Mouse (Mus musculus): Measurements from ENCODE around the gene 6430548M08Rik. TPM values are rescaled to one million over a fixed set of nuclear protein-coding genes. Genes with fewer than 3 reads are reported as not detected.
A peak's percentile ranks its signal among the peaks of the same experiment; 100 is the strongest.

Gene 6430548M08Rik
- polyA plus RNA-seq, 1 experiment from 2014 or later: 17.2 TPM

DNA sequence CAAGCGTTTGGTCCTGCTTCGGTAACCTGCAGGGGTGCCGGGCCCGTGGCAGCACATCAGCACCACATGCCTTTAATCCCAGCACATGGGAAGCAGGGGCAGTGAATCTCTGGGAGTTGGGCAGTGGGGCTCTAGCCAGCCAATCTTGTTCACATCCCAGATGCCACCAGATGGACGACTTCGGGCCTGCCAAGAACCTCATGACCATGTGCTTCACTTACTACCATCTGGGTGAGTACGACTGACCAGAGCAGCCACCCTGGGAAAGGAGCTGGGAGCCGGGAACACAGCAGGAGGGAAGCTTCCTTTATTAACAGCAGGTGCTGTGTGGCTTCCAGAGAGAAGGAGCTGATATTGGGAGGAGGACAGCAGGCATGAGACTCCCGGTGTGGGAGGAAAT lies 37.2 kb downstream of the 6430548M08Rik start:
- WGBS: 62% methylated on average over 9 of the region's 9 CpGs
- H3K4me3 ChIP-seq: no peak overlapping the region
- H3K9me3 ChIP-seq (replicated peaks): no peaks in the 10 kb centered on the region
- no peak for ATAC-seq (ENCODE audit: low FRiP score)
- H3K27me3 ChIP-seq: no peaks in the 10 kb centered on the region
- H3K27ac ChIP-seq: no peak overlapping the region
- H3K4me2 ChIP-seq (replicated peaks): no peak overlapping the region
- H3K4me1 ChIP-seq: peaks cover 14% of the 10 kb centered on the region
- 0 out of 2 replicates have a peak, but pooled peaks cover 10% of the 10 kb centered on the region for H3K36me3 ChIP-seq
- no peak overlapping the region for H3K9ac ChIP-seq

DNA sequence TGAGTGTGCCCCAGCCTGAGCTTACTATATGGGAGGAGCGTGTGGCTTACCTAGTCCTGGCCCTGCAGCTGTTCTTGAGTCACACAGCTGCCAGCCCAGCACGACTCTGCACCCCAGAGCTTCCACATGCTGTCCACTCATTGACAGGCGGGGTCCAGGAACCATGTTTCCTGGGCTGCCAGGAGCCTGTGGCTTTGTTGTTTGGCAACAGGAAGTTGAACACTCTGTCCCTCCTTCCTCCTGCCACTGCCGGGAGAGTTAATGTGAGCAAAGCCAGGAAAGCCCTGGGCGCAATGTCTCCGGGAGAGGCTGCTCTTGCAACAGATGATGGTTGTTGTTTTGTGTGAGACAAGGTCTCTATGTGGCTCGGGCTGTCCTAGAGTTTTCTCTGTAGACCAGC lies 38.7 kb downstream of the 6430548M08Rik start:
- no peak overlapping the region for H3K9ac ChIP-seq
- H3K4me3 ChIP-seq: no peak overlapping the region
- ATAC-seq (ENCODE audit: low FRiP score): no peak
- no peaks in the 10 kb centered on the region for H3K27me3 ChIP-seq
- H3K4me2 ChIP-seq (replicated peaks): no peak overlapping the region
- 0 out of 2 replicates have a peak, but pooled peaks cover 6% of the 10 kb centered on the region for H3K36me3 ChIP-seq
- H3K9me3 ChIP-seq (replicated peaks): no peaks in the 10 kb centered on the region
- 66% methylated on average over 7 of the region's 7 CpGs for WGBS
- H3K4me1 ChIP-seq: peaks cover 18% of the 10 kb centered on the region
- no peak overlapping the region for H3K27ac ChIP-seq

GRCm38 (mm10) chr8:120160366-120160765 lies 46.4 kb downstream of the 6430548M08Rik start:
- Histone ChIP-seq H3K9me3 (replicated peaks) (no peaks in the 10 kb centered on the region), H3K27ac (no peak overlapping the region), H3K4me2 (replicated peaks) (no peak overlapping the region), H3K36me3 (0 out of 2 replicates have a peak, but pooled peaks cover 5% of the 10 kb centered on the region), H3K4me1 (peaks cover 30% of the 10 kb centered on the region), H3K27me3 (no peaks in the 10 kb centered on the region), H3K4me3 (no peak overlapping the region), H3K9ac (no peak overlapping the region; the same call in 1 of the 2 replicates)
- ATAC-seq (ENCODE audit: low FRiP score): no peak
- WGBS: 78% methylated on average over 8 of the region's 8 CpGs

DNA sequence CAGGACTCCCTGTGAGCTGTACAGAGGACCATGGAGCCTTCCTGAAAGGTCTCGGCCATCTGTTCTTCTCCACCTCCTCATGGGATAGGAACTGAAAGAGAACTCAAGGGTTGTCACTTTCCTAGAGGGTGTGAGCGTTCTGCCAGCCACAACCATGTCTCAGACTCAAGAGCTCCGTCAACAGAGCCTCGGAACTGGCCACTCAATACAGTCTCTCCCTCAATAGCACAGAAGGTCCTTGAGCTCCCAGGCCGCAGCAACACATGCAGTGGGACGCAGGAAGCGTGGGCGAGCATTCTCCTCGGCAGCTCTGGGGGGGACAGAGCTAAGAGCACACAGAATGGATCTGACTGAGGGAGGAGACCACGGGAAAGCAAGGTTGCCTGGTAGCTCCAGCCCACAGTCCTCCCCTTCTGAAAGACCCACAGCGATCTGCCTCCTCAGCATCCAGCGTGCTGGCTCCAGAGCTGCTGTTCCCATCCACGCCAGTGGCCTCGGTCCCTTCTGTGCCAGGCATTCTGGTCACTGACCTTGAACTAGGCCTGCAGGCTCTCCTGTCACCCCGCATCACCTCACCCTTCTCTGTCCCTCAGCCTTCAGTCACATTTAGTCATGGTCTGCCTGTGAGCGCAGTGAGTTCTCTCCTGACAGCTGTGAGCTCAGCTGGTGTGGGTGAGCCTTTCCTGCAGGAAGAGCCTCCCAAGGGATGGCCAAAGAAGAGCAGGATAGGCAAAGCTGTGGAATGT lies 47.9 kb downstream of the 6430548M08Rik start:
- WGBS: 74% methylated on average over 16 of the region's 16 CpGs
- H3K4me2 ChIP-seq (replicated peaks): no peak overlapping the region
- 0 out of 2 replicates have a peak, but pooled peaks cover 5% of the 10 kb centered on the region for H3K36me3 ChIP-seq
- no peak overlapping the region for H3K4me3 ChIP-seq
- no peak for ATAC-seq (ENCODE audit: low FRiP score)
- H3K9me3 ChIP-seq (replicated peaks): no peaks in the 10 kb centered on the region
- H3K27ac ChIP-seq: no peak overlapping the region
- H3K27me3 ChIP-seq: no peaks in the 10 kb centered on the region
- H3K4me1 ChIP-seq: peaks cover 25% of the 10 kb centered on the region
- no peak overlapping the region for H3K9ac ChIP-seq

GRCm38 (mm10) chr8:120162404-120162752 lies 48.4 kb downstream of the 6430548M08Rik start:
- 0 out of 2 replicates have a peak, but pooled peaks cover 5% of the 10 kb centered on the region for H3K36me3 ChIP-seq
- H3K4me1 ChIP-seq: peaks cover 25% of the 10 kb centered on the region
- no peak for ATAC-seq (ENCODE audit: low FRiP score)
- no peak overlapping the region for H3K9ac ChIP-seq
- WGBS: 85% methylated on average over 5 of the region's 5 CpGs
- no peaks in the 10 kb centered on the region for H3K27me3 ChIP-seq
- H3K27ac ChIP-seq: no peak overlapping the region
- no peaks in the 10 kb centered on the region for H3K9me3 ChIP-seq (replicated peaks)
- no peak overlapping the region for H3K4me2 ChIP-seq (replicated peaks)
- H3K4me3 ChIP-seq: no peak overlapping the region

DNA sequence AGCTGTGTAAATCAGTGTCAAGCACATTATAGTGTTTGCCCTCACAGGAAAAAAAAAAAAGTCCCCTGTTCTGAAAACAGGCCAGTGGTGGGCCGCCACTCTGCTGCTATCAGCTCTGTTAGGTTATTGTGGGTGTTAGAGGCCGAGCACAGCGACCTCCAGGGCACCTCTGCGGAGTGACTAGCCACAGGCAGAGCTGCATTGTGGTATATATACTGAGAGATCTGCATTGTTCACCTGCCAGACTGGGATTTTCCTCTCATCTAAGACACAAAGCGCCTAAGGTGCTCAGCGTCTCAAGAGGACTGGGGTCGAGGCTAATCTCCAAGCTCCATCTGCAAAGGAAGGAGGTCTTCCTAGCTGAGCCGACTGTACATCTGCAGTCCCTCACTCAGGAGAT lies 49.4 kb downstream of the 6430548M08Rik start:
- ATAC-seq (ENCODE audit: low FRiP score): no peak
- peaks cover 7% of the 10 kb centered on the region for H3K27me3 ChIP-seq
- 0 out of 2 replicates have a peak, but pooled peaks cover 5% of the 10 kb centered on the region for H3K36me3 ChIP-seq
- H3K27ac ChIP-seq: no peak overlapping the region
- no peak overlapping the region for H3K4me3 ChIP-seq
- no peaks in the 10 kb centered on the region for H3K9me3 ChIP-seq (replicated peaks)
- peaks cover 32% of the 10 kb centered on the region for H3K4me1 ChIP-seq
- no peak overlapping the region for H3K9ac ChIP-seq
- WGBS: 75% methylated on average over 8 of the region's 8 CpGs
- H3K4me2 ChIP-seq (replicated peaks): no peak overlapping the region

- ATAC-seq (ENCODE audit: low FRiP score): no peak
- Histone ChIP-seq H3K4me1 (peaks cover 32% of the 10 kb centered on the region), H3K4me2 (replicated peaks) (no peak overlapping the region), H3K27me3 (peaks cover 13% of the 10 kb centered on the region), H3K36me3 (0 out of 2 replicates have a peak, but pooled peaks cover 5% of the 10 kb centered on the region), H3K27ac (no peak overlapping the region), H3K9ac (no peak overlapping the region), H3K4me3 (no peak overlapping the region), H3K9me3 (replicated peaks) (no peaks in the 10 kb centered on the region)
- 71% methylated on average over 5 of the region's 5 CpGs for WGBS
Measured at GRCm38 (mm10) chr8:120164026-120164425, 50.1 kb downstream of the 6430548M08Rik start.

- ATAC-seq (ENCODE audit: low FRiP score): no peak
- Histone ChIP-seq H3K4me2 (replicated peaks) (no peak overlapping the region), H3K36me3 (no peaks in the 10 kb centered on the region), H3K9ac (no peak overlapping the region), H3K4me1 (peaks cover 17% of the 10 kb centered on the region), H3K27ac (no peak overlapping the region), H3K9me3 (replicated peaks) (no peaks in the 10 kb centered on the region), H3K4me3 (no peak overlapping the region), H3K27me3 (peaks cover 26% of the 10 kb centered on the region)
- WGBS: 89% methylated on average over 8 of the region's 8 CpGs
Measured at GRCm38 (mm10) chr8:120167136-120167535, 53.2 kb downstream of the 6430548M08Rik start.

GRCm38 (mm10) chr8:120167821-120168220 lies 53.9 kb downstream of the 6430548M08Rik start:
- Histone ChIP-seq H3K36me3 (no peaks in the 10 kb centered on the region), H3K4me2 (replicated peaks) (0 out of 2 replicates have a peak overlapping the region, but pooled peaks have one; percentile 1), H3K27ac (no peak overlapping the region), H3K4me3 (no peak overlapping the region), H3K27me3 (peaks cover 26% of the 10 kb centered on the region), H3K4me1 (peaks cover 14% of the 10 kb centered on the region), H3K9me3 (replicated peaks) (no peaks in the 10 kb centered on the region), H3K9ac (no peak overlapping the region)
- no peak for ATAC-seq (ENCODE audit: low FRiP score)
- 32% methylated on average over 5 of the region's 5 CpGs for WGBS

GRCm38 (mm10) chr8:120169119-120169518 lies 55.2 kb downstream of the 6430548M08Rik start:
- no peaks in the 10 kb centered on the region for H3K36me3 ChIP-seq
- H3K27me3 ChIP-seq: peaks cover 33% of the 10 kb centered on the region
- H3K9me3 ChIP-seq (replicated peaks): no peaks in the 10 kb centered on the region
- no peak for ATAC-seq (ENCODE audit: low FRiP score)
- H3K9ac ChIP-seq: no peak overlapping the region
- H3K4me2 ChIP-seq (replicated peaks): no peak overlapping the region
- WGBS: 46% methylated on average over 8 of the region's 8 CpGs
- H3K27ac ChIP-seq: no peak overlapping the region
- H3K4me3 ChIP-seq: no peak overlapping the region
- peaks cover 13% of the 10 kb centered on the region for H3K4me1 ChIP-seq

DNA sequence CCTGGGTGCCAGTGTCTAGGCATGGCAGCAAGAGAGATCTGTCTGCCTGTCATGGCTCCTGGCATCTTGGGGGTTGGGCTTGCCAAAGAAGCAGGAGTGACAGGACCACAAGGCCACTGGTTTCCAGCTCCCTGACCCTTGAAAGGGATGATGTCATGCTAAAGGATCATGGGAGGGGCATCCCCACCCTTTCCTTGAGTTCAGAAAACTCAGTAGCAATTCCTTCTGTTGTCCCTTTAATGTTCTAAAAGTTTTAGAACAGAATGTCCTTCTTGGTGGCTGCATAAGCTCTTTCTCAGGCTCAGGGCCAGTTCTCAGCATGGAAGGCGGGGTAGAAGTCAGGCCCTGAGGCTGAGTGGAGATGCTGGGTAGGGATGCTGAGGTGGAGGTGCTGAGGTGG lies 59.2 kb downstream of the 6430548M08Rik start:
- Histone ChIP-seq H3K4me1 (peaks cover 30% of the 10 kb centered on the region), H3K27me3 (peaks cover 49% of the 10 kb centered on the region), H3K9me3 (replicated peaks) (no peaks in the 10 kb centered on the region), H3K36me3 (no peaks in the 10 kb centered on the region), H3K9ac (no peak overlapping the region), H3K4me2 (replicated peaks) (no peak overlapping the region), H3K4me3 (no peak overlapping the region), H3K27ac (no peak overlapping the region)
- no peak for ATAC-seq (ENCODE audit: low FRiP score)
- 67% methylated on average over 1 of the region's 1 CpGs for WGBS

- no peak overlapping the region for H3K4me3 ChIP-seq
- no peaks in the 10 kb centered on the region for H3K9me3 ChIP-seq (replicated peaks)
- H3K9ac ChIP-seq: no peak overlapping the region
- 51% methylated on average over 18 of the region's 18 CpGs for WGBS
- H3K36me3 ChIP-seq: no peaks in the 10 kb centered on the region
- no peak overlapping the region for H3K27ac ChIP-seq
- ATAC-seq (ENCODE audit: low FRiP score): no peak
- no peak overlapping the region for H3K4me2 ChIP-seq (replicated peaks)
- peaks cover 37% of the 10 kb centered on the region for H3K4me1 ChIP-seq
- peaks cover 36% of the 10 kb centered on the region for H3K27me3 ChIP-seq
Measured at GRCm38 (mm10) chr8:120174606-120175005, 60.7 kb downstream of the 6430548M08Rik start.

DNA sequence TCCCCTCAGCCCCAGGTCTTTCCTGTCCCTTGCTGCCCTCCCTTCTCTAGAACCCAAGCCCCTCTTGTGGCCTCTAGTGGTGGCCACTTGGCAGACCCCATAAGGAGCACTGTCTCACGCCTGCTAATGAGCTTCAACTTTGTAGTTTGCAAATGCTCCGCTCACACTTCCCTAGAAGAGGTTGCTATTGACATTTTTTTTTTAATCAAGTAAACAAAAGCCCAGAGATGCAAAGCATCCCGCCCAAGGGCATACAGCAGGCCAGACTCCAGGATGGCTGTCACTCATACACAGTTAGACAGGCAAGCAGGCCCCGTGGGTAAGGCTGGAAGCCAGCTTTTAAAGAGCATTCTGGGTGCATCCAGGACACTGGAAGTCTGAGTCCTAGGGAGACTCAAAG lies 62.7 kb downstream of the 6430548M08Rik start:
- H3K4me2 ChIP-seq (replicated peaks): peak overlapping the region; percentile 51
- 0 out of 2 replicates have a peak overlapping the region, but pooled peaks have one; percentile 41 for H3K9ac ChIP-seq
- H3K27me3 ChIP-seq: peaks cover 28% of the 10 kb centered on the region
- H3K9me3 ChIP-seq (replicated peaks): no peaks in the 10 kb centered on the region
- peak overlapping the region; percentile 91 for H3K27ac ChIP-seq
- peak; percentile 14 for ATAC-seq (ENCODE audit: low FRiP score)
- H3K4me1 ChIP-seq: peaks cover 43% of the 10 kb centered on the region
- WGBS: 9% methylated on average over 4 of the region's 4 CpGs
- no peak overlapping the region for H3K4me3 ChIP-seq
- no peaks in the 10 kb centered on the region for H3K36me3 ChIP-seq
